Mouse (Mus musculus): Measurements from ENCODE around the gene Lrrc17.

- TF ChIP-seq CTCF (IDR thresholded peaks at IDR 0.05; ENCODE audit: control insufficient read depth, insufficient read depth, insufficient replicate concordance, low read depth, low read length) (no peak), POLR2A (IDR thresholded peaks at IDR 0.05; ENCODE audit: control insufficient read depth, low read depth, low read length) (no peak)
These were observed 47.0 kb upstream of the Lrrc17 start for GRCm38 (mm10) chr5:21496321-21496720.
